Mouse (Mus musculus) limb, embryonic 11.5 days (tissue): ENCODE measurements around the gene Ifrd2. TPM values are rescaled to one million over a fixed set of nuclear protein-coding genes. Genes with fewer than 3 reads are reported as not detected.

Source experiments
- ATAC-seq: fragments of 200-750 bp; cut with Nextera tagmentation; 2 replicates; pipeline ENCODE4 v1.8.0; 2017; ENCODE audit warnings: low read depth; ENCODE audit not compliant: insufficient number of reproducible peaks, low FRiP score, low TSS enrichment
- DNase-seq: peaks from one replicate; pipeline ENCODE4 v3.0.0-alpha.2; 2015; ENCODE audit warnings: low spot score
- H3K27ac ChIP-seq: fragments of 300-500 bp; sonication (generic); replicated peaks from 2 replicates; pipeline ENCODE4 v1.5.1; 2014; ENCODE audit warnings: low read depth, mild to moderate bottlenecking, low read length
- H3K27me3 ChIP-seq: fragments of 300-500 bp; sonication (generic); 2 replicates; pipeline ENCODE4 v1.6.1; 2014; ENCODE audit warnings: mild to moderate bottlenecking, low read length, mixed read lengths; ENCODE audit not compliant: control insufficient read depth, insufficient read depth
- H3K36me3 ChIP-seq: fragments of 300-500 bp; sonication (generic); 2 replicates; pipeline ENCODE4 v1.6.1; 2014; ENCODE audit warnings: mild to moderate bottlenecking, low read length, moderate library complexity, mixed read lengths; ENCODE audit not compliant: control insufficient read depth, insufficient read depth
- H3K4me1 ChIP-seq: fragments of 300-500 bp; sonication (generic); 2 replicates; pipeline ENCODE4 v1.6.1; 2014; ENCODE audit warnings: low read length, mixed read lengths; ENCODE audit not compliant: control insufficient read depth, insufficient read depth
- H3K4me2 ChIP-seq: fragments of 300-500 bp; sonication (generic); 2 replicates; pipeline ENCODE4 v1.6.1; 2014; ENCODE audit warnings: low read depth, mild to moderate bottlenecking, moderate library complexity; ENCODE audit not compliant: severe bottlenecking
- H3K4me3 ChIP-seq: fragments of 300-500 bp; sonication (generic); 2 replicates; pipeline ENCODE4 v1.5.1; 2014; ENCODE audit warnings: low read depth, low read length
- H3K9ac ChIP-seq: fragments of 300-500 bp; sonication (generic); 2 replicates; pipeline ENCODE4 v1.6.1; 2014; ENCODE audit warnings: mild to moderate bottlenecking, low read length
- H3K9me3 ChIP-seq: fragments of 300-500 bp; sonication (generic); 2 replicates; pipeline ENCODE4 v1.6.1; 2016; ENCODE audit warnings: low read length; ENCODE audit not compliant: control insufficient read depth
- WGBS: fragments of 180-500 bp; shearing (Covaris S2); extraction: QIAGEN DNeasy Blood & Tissue Kit; methylation state at CpG from one replicate; pipeline ENCODE4 v1.1.7; 2014; 5-methylcytosine and 5-hydroxymethylcytosine counted together
- polyA plus RNA-seq: library from polyadenylated mRNA; unstranded; fragments of >200 nt; fragmentation: Nextera tagmentation; extraction: Ambion mirVana; gene quantifications from 2 replicates; pipeline ENCODE4 v1.2.1, GENCODE M21; 2014

Ifrd2 gene
- polyA plus RNA-seq, 1 experiment from 2014 or later, result 49.0 TPM

DNA sequence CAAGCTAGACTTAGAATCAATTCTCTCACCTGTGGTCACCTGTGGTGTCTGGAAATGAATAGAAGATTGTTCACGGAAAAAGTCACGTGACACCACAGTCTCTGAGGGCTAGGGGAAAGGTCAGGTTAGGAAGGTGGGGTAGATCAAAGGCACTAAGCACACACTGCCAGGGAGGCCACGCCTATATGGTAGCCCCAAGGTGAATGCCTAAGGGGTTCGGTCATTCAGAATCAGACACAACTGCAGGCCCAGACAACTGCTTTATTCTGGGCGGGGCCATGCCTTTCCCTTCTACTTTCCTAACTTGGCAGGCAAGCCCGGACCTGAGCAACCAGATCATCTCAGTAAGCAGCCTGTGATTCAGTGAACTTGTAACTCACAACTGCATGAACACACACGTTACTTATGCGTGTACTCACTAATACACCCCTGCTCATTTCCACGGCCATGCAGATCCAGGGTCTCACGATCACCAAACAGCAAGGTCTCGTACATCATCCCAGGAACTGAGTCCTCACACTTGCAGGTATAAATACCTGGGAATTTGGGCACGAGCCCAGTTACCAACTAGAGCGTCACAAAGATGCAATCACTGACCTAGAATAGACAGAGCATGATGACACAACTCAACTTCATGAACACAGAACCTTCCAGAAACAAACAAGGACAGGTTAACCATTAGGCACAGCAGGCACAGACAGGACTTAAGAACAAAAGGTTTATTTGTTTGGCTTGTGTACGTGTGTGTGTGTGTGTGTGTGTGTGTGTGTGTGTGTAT lies 11.7 kb upstream of the Ifrd2 start:
- Histone ChIP-seq H3K9ac (no peak overlapping the region), H3K4me2 (no peak overlapping the region), H3K4me3 (no peak overlapping the region), H3K9me3 (no peaks in the 10 kb centered on the region), H3K4me1 (peaks cover 26% of the 10 kb centered on the region), H3K27me3 (no peaks in the 10 kb centered on the region), H3K27ac (peak overlapping the region; percentile 73), H3K36me3 (peaks cover 19% of the 10 kb centered on the region; the same call in 1 of the 2 replicates)
- 82% methylated on average over 14 of the region's 14 CpGs for WGBS
- DNase-seq (peak; percentile 41), ATAC-seq (no peak)

DNA sequence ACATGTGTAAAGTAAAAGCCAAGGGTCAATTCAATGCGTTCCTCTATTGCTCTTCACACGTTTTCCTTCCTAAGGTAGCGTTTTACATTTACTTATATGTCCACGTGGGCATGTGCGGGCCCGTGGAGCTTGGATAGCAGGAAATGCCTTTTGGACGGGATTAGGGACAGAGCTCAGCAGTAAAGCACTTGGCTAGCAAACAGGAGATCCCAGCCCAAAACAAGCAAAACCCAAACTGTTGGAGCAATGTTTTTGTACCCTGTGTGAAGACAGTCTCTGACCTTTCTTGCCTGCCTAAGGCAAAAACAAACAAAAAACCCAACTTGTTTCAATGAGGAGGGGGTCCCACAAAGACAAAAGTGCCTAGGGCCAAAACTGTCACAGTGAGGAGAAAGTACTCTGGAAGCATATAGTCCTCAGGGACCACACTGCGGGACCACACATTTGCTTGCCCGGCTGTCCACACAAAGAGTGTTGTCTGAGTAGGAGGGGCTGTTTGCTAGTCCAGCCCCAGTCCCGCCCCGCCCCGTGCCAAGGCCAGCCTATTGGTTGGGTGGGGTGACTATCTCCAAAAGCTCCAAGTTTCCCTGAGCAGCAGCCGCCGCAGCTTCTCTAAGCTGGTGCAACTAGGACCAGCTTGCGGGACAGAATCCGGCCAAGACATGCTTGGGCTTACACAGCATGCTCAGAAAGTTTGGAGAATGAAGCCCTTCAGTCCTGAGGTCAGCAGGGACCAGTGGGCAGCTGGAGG lies 10.9 kb upstream of the Ifrd2 start, which contains the start of gene Hyal1:
Hyal1 (plus strand) TSS at position 571 of the 751 bp plus-strand sequence.
- Histone ChIP-seq H3K4me1 (peaks cover 24% of the 10 kb centered on the region), H3K36me3 (peaks cover 15% of the 10 kb centered on the region; the same call in 1 of the 2 replicates), H3K9ac (peak within 1 kb of the TSS; percentile 64), H3K27me3 (no peaks in the 10 kb centered on the region), H3K9me3 (no peaks in the 10 kb centered on the region), H3K27ac (peak within 1 kb of the TSS; percentile 73), H3K4me2 (peak within 1 kb of the TSS; percentile 70), H3K4me3 (peak within 1 kb of the TSS; percentile 27)
- WGBS, result 27% methylated on average over 16 of the region's 16 CpGs
- peak; percentile 84 for DNase-seq
- ATAC-seq, result peak; percentile 55

DNA sequence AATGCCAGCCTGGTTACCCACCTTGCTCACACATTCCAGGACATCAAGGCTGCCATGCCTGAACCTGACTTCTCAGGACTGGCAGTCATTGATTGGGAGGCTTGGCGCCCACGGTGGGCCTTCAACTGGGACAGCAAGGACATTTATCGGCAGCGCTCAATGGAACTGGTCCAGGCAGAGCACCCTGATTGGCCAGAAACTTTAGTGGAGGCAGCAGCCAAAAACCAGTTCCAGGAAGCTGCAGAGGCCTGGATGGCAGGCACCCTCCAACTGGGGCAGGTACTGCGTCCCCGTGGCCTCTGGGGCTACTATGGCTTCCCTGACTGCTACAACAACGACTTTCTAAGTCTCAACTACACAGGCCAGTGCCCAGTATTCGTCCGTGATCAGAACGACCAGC lies 9.6 kb upstream of the Ifrd2 start:
- Histone ChIP-seq H3K4me2 (no peak overlapping the region; the same call in 1 of the 2 replicates), H3K4me3 (no peak overlapping the region), H3K27me3 (no peaks in the 10 kb centered on the region), H3K36me3 (peaks cover 4% of the 10 kb centered on the region), H3K4me1 (peaks cover 24% of the 10 kb centered on the region), H3K27ac (no peak overlapping the region), H3K9ac (no peak overlapping the region), H3K9me3 (no peaks in the 10 kb centered on the region)
- ATAC-seq (no peak), DNase-seq (no peak)
- 94% methylated on average over 10 of the region's 10 CpGs for WGBS

DNA sequence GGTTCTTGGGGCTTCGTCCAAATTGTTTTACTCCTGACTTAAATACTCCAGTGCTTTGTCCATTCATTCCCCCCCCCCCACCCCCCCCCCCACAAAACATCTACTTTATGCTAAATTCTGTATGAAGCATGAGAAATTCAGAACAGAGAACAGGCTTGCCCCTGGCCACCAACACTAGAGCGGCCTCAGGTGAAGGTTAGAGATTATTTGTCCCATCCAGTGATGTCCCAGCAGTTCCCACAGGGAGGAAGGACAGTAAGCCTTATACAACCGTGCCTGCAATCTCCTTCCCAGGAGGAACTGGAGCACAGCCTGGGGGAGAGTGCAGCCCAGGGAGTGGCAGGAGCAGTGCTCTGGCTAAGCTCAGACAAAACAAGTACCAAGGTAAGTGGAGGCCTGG lies 8.9 kb upstream of the Ifrd2 start, which contains the start of gene Naa80:
Naa80 (plus strand) TSS at position 301 of the 400 bp plus-strand sequence.
- Histone ChIP-seq H3K36me3 (peaks cover 10% of the 10 kb centered on the region), H3K4me1 (peaks cover 24% of the 10 kb centered on the region), H3K9me3 (no peaks in the 10 kb centered on the region), H3K9ac (no peak within 1 kb of the TSS), H3K4me2 (no peak within 1 kb of the TSS; the same call in 1 of the 2 replicates), H3K27ac (no peak within 1 kb of the TSS), H3K4me3 (no peak within 1 kb of the TSS), H3K27me3 (no peaks in the 10 kb centered on the region)
- ATAC-seq (no peak), DNase-seq (no peak)
- WGBS, result 72% methylated on average over 3 of the region's 3 CpGs

DNA sequence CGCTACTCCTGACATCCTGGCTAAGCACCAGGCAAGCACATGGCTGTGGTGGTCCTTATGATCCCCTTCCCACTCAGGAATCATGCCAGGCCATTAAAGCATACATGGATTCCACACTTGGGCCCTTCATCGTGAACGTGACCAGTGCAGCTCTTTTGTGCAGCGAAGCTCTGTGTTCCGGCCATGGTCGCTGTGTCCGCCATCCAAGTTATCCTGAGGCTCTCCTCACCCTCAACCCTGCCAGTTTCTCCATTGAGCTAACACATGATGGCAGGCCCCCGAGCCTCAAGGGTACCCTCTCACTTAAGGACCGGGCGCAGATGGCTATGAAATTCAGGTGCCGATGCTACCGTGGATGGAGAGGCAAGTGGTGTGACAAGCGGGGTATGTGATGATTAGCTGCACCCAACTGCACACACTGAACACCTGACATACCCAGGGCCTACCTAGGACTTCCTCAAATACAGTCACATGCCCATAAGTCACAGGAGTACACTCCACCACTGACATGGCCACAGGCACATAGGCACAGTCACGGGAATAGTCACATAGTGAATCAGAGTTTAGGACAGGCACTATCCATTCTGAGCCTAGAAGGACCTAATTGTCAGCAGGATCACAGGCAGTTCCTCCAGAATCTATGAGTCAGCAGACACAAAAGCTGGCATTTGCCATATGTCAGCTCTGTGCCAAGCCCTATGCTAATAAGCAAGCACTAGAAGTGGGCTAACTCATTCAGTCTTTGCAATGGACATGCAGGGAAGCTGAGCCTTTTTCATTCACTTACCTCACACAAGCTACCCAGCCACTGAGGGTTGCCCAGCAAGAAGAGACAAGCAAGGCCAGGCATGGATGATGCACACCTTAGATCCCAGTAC lies 8.2 kb upstream of the Ifrd2 start:
- ATAC-seq (no peak), DNase-seq (no peak)
- peaks cover 24% of the 10 kb centered on the region for H3K4me1 ChIP-seq
- 97% methylated on average over 14 of the region's 14 CpGs for WGBS
- H3K4me2 ChIP-seq, result no peak overlapping the region
- no peak overlapping the region for H3K9ac ChIP-seq
- H3K36me3 ChIP-seq, result peaks cover 7% of the 10 kb centered on the region
- H3K27ac ChIP-seq, result no peak overlapping the region
- no peaks in the 10 kb centered on the region for H3K27me3 ChIP-seq
- no peaks in the 10 kb centered on the region for H3K9me3 ChIP-seq
- no peak overlapping the region for H3K4me3 ChIP-seq

DNA sequence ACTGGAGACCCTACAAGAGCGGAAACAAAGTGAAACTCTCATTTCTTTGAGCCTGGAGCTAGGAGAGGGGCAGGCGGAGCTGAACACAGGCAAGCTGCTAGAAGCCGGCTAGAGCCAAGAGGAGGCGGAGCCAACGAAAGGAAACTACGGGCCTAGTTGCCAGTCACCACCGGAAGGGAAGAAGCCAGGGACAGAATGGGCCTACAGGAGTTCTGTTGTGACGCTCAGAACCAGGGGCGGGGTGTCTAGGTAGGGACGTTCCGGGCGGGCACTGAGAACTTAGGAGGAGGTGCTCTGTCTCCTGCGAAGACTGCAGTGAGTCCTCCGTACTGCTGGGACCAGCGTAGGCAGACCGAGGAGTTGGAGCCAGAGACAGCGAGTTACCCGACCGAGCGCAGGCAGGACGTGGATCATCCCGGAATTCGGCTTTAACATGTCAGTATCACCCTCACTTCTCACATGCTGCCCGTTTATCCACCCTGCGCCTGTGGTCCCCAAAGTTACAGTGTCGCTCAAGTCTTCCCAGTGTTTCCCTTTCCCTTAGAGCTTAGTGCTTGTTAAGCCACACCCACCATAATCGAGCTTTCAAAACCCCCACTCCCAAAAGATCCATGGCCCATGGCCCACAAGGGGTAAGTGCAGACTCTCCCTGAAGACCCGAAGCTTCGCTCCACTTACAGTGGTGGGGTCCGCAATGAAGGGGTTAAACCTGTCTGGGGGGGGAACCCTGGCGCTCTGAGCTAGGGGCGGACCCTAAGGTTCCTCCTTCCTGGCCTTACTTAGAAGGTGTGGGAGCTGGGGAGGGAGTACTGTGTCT lies 6.7 kb upstream of the Ifrd2 start, which contains the start of gene Hyal3:
Hyal3 (plus strand) TSS at position 318 of the 817 bp plus-strand sequence.
- H3K36me3 ChIP-seq, result peaks cover 7% of the 10 kb centered on the region
- ATAC-seq (peak; percentile 36; the same call in 1 of the 2 replicates), DNase-seq (peak; percentile 85)
- peak within 1 kb of the TSS; percentile 95 for H3K4me2 ChIP-seq
- H3K9ac ChIP-seq, result peak within 1 kb of the TSS; percentile 82
- WGBS, result 0% methylated on average over 32 of the region's 32 CpGs
- no peaks in the 10 kb centered on the region for H3K27me3 ChIP-seq
- peak within 1 kb of the TSS; percentile 88 for H3K27ac ChIP-seq
- H3K9me3 ChIP-seq, result no peaks in the 10 kb centered on the region
- H3K4me1 ChIP-seq, result peaks cover 24% of the 10 kb centered on the region
- H3K4me3 ChIP-seq, result peak within 1 kb of the TSS; percentile 64

DNA sequence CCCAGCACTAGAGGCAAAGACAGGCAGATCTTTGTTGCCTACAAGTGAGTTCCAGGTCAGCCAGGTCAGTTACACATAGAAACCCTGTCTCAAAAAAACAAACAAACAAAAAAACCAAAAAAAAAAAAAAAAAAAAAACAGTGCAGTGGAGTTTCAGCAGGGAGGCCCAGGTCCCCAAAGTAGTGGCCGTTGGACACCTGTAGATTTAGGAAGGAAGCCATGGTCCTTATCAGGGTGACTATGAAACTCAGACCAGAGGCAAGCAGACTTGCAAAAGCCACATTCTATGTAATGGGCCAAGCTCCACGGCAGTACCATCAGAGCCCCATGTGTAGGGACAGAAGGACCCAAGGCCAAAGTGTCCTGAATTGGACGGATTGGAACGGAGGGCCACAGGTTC lies 5.9 kb upstream of the Ifrd2 start:
- Histone ChIP-seq H3K4me2 (peak overlapping the region; percentile 95), H3K27ac (no peak overlapping the region), H3K9me3 (no peaks in the 10 kb centered on the region), H3K27me3 (no peaks in the 10 kb centered on the region), H3K36me3 (peaks cover 7% of the 10 kb centered on the region), H3K4me1 (peaks cover 18% of the 10 kb centered on the region), H3K9ac (peak overlapping the region; percentile 82; the same call in 1 of the 2 replicates), H3K4me3 (peak overlapping the region; percentile 64)
- ATAC-seq (no peak), DNase-seq (no peak)
- WGBS, result 75% methylated on average over 4 of the region's 4 CpGs
